Mouse (Mus musculus) cerebellum, postnatal 14 days (tissue): ENCODE results near the gene Cdhr2.
A peak's percentile ranks its signal among the peaks of the same experiment; 100 is the strongest.

ENCODE experiments used
- DNase-seq, 2 experiments: peaks; one replicate each; pipeline ENCODE4 v3.0.0; 2021; ENCODE audit warnings: mixed read lengths in 2 of 2

The Cdhr2 gene

DNA sequence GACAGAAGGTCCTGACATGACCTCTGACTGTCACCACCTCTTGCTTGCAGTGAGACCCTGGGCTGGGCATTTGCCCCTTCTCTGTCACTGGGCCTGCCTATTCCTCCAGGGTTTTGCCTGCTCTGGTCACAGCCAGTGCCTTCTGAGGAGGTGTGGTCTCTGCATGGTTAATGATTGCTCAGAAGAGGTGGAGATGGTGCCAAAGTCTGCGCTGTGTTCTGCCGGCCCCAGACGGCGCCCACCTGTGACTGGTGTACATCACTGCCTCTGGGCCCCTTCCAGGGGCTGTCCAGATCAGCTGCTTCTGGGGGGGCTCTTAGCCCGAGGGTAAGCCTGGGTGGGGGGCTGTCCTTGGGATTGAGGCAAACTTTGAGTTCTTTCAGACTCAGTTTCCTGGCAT, at the start of gene Cdhr2:
Gene Cdhr2 (plus strand): TSS at position 219 of the 400 bp plus-strand sequence.
- no peak for DNase-seq

DNA sequence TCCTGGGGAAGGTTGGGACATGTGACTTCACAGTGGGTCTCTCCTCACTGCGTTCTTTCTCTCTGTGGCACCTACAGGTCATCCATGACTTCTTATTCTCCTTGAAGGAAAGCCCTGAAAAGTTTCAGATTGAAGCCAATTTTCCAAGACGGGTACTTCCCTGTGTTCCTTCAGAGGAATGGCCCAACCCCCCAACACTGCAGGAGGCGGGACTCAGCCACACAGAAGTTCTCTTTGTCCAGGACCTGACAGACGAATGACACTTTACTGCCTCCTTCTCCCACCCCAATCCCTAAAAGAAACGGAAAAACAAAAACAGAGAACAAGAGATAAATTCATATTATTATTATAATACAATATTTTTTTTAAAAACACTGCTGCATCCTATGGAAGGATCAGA, 40.4 kb upstream of the Cdhr2 start:
- DNase-seq, result no peak

DNA sequence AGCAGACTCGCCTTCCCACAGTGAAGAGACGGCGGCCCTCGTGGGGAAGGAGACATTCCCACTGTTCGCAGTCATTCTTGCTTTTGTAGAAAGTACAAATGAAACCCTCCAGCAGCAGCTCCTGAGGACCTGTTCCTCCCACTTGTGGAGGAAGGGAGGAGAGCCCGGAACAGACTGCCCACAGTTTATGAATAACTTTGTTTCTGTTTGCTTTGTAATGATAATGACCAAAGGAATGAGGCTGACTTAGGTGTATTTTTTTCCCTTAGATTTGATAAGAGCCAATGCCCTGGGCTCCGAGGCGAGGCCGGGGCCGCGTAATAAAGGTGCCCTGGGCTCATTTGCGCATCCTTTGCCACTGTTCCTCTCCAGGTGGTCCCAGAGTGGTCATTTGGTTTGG, 39.9 kb upstream of the Cdhr2 start:
- DNase-seq, result no peak

DNA sequence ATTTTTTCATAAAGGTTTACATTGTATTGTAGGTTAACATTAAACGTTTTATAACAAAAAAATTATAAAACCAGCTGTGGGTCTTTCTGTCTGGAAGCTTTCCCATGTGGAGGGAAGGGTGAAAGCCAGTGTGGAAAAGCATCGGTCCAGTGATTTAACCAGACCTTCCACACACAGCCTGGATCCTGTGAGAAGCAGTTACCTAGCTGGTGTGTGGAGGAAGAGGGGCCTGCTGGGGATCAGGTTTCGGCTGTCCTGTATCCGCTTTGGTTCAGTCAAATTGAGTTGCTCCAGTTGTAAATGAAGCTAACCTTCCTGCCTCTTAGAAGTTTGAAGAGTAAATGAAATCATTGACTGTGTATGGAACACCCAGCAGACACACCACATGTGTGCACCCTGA, 37.3 kb upstream of the Cdhr2 start:
- DNase-seq, result no peak

DNA sequence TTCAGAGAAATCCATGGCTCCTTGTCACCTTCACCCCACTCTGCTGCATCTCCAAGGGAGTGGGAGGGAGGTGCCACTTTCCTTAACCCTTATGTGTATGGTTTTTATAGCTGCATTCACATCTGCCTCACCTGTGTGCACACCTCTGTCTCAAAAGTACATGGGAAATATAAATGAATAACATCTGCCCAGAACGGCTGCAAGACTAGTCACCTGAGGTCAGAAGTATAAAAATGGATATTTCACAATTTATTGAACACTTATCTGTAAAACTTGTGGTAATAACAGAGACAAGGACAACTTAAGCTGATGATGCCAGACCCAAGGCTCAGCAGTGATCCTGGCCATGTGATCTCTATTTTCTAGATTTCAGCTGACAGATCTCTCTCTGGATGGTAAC, 36.8 kb upstream of the Cdhr2 start:
- no peak for DNase-seq

DNA sequence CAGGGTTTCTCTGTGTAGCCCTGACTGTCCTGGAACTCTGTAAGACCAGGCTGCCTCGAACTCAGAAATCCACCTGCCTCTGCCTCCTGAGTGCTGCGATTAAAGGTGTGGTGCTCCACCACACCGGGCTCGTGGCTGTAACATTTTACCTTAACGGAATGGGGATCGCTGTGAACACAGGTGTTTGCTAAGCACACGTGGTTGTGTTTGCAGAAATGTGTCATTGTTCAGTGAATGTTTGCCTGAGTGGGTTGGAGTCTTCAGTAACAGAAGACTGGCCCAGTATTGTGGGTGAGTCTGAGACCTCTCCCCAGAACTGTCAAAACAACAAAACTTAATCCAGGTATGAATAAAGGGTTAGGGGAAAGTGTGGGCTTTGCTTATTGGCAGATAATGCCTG, 36.2 kb upstream of the Cdhr2 start:
- no peak for DNase-seq

DNA sequence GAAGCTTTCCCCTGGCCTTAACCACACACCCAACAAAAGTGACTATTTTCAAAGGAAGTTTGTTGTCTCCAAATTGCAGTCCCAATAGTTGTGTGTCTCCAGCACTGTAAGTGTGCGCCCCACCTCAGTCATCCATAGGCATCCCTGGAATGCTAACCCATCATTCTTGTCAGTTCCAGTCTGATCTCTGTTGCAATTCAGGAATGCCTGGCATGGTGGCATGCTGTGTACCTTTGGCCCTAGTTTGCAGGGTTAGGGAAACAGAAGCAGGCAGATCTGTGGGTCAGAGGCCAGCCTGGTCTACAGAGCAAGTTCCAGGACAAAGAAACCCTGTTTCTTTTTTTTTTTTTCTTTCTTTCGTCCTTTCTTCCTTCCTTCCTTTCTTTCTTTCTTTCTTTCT, 30.8 kb upstream of the Cdhr2 start:
- no peak for DNase-seq

DNA sequence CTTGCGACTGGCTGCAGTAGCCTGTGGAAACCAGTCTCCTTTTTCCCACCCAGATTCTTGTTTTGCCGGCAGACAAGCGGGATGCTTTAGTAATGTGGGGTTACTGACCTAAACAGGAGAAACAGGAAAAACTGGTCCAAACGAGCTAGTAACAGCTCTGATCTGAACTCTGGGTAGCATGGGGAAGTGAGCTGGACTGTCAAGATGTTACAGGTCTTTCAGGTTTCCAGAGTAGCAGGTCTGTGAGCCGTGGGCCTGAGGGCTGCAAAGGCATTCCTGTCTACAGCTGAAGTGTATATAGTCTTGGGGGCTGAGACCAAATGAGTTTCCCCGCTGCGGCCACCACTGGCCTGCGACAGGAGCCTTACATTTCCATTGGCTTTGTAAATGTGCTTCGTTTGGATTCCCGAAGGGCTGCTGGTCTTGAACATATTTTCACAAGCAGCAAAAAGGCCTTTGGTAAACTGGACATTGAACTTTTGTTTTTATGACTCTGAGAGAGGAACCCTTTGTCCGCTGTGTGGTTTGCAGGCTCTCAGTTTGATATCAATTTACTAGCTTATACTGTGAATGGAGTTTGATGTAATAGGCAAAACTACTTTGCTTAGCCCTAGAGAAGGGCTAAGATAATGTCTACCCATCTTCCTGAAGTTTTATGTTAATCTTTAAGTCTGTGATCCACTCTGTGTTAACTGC, 25.2 kb upstream of the Cdhr2 start:
- DNase-seq, result no peak

DNA sequence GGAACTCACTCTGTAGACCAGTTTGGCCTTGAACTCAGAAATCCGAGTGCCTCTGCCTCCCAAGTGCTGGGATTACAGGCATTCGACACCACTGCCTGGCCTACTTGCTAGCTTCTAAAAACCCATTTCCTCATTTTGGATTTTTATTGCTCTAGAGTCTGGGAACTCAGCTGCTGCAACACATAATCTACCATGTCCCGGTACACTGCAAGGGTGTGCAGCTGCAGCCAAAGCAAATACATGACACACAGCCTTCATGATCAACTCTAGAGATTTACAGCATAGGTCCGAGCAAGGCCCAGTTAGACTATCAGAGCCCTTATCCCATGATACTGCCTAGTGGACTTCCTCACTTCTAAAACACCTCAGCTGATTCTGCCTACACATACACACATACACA, 23.0 kb upstream of the Cdhr2 start:
- DNase-seq, result no peak

DNA sequence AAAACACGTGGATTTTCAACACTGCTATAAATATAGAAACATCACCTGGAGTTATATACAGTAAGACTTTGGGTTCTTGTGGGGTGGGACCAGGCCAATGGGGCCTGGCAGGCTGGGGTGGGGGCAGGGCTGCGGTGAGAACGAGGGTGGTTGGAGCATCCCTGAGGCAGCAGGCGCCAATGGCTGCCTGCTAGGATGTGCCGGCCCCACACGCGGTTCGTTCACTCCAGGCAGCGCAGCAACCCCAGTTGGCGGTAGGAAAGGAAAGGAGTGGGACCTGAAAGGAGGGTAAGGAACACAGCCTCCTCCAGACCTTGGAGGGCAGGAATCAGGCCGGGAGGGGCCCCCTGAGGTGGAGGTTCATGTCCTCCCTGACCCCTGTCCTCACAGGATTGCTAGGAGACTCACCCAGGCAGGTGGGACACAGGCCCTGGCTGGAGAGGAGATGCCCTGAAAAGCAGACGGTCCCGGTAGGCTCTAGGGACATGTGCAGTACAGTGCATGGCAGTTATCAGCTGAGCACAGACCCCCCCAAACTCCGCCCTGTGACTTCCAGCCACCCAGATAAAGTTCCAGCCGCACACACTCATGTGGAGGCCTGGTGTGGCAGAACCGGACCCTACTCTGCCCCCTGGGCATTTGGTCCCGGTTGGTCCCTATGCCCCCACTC, 20.9 kb upstream of the Cdhr2 start:
- no peak for DNase-seq

DNA sequence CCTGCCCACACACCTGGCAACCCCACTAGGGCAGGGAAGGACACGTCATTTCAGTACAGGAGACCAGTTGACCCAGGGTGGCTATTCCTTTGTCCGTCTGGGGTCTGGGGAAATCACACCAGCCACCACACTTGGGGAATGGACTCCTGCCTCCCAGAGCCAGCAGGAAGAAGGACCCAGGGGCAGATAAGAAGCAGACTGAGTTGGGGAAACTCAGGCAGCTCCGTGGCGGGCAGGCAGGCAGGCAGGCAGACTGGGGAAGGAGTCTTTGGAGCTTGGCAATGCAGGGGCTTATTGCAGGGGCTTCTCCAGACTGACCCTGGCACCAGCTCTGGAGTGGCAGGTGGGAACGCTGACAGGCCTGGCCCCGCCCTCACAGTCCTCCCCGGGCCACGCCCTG, 20.0 kb upstream of the Cdhr2 start:
- no peak for DNase-seq

DNA sequence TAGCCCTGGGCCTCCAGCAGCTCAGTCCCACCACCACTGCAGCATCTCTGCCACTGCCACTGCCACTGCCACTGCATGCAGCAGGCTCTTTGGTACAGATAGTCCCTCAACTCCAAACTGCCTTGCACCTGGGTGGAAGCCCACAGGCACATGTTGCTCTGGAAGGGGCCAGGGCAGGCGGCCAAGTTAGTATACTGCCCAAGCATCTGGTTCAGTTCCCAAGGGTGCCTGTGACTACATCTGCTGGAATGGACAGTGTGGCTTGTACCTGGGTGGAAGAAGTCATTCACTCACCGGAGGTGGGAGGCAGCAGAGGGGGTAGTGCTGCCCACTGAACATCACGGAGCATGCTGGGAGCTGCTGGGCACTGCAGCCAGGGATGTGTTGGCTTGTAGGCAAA, 18.0 kb upstream of the Cdhr2 start:
- DNase-seq, result peak in 1 of 2 experiments; percentile 37

DNA sequence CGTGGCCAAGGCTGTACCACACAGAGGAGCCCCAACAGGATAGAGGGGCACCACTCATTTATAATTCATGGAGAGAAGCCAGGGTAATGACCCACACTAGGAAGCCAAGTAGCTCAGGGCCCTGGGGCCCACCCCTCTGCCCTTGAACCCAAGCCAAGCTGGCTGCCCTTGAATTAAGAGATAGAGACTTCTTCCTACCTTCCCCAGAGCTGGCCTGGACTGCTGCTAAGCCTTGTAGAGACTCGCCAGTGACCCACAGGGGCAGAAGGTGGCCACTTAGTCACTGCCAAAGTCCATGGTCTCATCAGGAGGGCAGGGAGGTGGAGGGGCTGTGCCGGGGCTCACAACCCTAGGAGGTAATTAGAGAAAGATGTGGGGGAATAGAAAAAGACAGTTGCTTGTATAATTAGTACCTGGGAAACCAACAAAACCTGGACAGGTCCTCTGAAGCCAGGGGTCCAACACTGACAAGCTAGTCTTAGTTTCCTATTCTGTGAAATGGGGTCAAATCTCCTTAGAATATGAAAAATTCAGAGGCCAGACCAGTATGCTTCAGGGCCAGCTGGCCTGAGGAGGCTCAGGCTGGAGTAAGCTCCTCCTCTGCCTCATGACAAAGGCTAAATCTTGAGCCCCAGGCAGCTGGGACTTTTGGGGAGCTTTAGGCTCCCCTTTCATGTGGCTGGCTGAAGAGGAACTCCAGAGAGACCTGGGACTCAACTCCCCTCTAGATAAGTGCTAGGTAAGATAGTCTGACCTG, 16.9 kb upstream of the Cdhr2 start:
- DNase-seq, result peak in 1 of 2 experiments; percentile 42

DNA sequence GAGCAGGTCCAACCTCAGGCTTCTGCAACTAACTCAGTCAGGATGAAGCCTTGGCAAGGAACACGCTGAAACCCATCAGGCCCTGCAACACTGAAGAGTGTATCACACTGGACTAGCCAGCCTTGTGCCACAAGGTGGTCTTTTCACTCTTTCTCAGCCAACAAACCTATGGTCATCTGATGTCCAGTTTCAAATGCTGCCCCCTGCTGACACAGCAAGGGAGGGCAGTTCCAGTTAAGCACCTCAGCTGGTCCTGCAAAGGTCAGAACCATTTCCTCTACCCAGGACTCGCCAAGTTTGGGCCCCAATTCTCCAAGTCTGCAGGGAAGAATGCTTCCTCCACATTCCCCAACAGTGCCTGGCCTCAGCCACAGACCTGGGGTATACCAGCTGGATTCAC, 16.1 kb upstream of the Cdhr2 start:
- peak; percentile 60 to 73 for DNase-seq

DNA sequence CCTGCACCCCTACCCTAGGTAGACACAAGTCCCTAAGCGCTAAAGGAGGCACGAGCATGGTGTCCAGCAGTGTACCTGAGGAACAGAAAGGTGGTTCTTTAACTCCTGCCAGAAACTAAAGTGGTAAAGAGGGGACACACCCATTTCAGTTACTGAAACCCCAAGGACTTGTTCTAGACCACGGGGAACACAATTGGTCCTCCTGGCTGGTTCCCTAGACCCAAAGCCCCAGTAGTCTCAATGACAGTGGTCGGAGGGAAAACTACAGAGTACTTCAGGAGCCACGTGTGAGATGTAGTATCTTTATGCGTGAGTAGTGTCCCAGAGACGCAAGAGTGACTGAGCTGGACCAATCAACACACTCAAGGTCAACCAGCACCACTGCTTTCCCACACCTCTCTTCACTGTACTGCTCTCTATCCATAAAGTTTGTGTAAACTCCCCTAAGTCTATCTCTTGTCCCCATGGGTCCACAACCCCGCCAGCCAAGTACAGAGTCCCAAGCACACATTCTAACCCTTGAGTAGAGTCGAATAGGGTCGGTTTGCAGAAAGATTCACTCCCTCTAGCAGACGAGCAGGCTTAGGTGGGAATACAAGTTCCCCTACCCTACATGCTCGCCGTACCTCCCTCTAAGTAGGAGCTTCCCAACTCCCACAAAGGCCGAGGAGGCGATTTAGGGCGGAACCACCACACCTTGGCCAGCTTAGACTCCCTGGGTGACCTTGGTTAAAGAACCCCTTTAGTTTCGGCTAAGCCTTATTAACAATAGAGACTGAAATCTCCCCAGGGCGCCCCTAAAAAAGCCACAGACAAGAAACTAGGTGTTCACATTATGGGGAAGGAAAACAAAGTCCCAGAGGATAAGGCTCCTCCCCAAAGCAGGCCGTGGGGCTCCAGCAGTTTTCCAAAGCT, 14.9 kb upstream of the Cdhr2 start:
- DNase-seq, result peak in 1 of 2 experiments; percentile 29

DNA sequence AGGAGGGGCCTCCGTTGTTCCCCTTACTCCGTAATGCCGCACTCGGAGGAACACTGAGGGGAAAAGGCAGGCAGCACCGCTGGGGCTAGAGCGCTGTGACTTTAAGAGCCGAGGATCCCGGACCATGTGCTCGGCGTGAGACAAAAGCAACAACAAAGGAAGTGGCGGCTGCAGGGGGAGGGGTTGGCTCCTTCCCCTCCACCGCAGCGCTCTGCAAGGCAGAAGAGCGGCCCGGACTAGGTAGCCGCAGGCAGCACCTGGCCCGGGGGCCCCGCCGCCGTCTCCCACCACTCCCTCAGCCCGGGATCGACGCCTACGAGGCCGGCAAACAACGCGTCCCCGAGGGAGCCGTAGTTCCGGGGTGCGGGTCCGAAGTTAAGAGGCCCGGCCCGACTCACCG, 14.2 kb upstream of the Cdhr2 start:
- peak; percentile 75 for DNase-seq

DNA sequence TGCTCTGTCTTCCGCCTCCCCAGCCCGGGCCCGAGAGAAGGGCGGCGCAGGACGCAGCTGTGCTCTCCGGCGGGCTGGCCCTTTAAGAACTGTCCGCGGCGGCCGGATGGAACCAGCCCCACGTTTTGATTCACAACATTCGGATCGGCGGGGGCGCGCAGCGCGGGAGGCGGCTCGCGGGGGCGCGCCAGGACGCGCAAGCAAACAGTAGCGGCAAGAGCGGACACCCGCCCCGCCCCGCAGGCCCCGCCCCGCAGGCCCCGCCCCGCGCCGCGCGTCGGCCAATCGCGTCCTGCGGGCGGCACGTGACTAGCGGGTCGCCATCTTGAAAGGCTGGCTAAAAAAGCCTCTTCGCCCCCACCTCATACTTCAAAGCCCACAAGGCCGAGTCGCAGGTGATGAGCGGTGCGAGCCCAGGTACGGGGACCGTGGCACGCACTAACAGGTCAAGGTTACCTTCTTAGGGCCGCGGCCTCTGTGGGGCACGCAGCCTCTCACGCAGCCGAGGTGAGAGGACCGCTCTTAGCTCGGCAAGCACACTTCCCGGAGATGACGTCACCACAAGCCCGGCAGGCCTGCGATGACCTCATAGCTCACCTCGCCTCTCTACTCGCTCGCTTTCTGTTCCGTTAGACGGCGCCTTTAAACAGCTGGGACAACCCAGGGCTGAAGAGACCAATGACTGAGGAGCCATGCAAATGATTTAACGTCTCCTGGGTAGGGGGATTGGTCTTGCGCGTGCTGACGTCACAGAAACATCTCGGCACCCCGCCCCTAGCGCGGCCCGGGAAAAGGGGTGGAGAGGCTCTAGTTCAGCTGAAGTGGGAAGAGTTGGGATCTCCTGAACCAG, 13.5 kb upstream of the Cdhr2 start:
- DNase-seq, result peak; percentile 98 to 99

DNA sequence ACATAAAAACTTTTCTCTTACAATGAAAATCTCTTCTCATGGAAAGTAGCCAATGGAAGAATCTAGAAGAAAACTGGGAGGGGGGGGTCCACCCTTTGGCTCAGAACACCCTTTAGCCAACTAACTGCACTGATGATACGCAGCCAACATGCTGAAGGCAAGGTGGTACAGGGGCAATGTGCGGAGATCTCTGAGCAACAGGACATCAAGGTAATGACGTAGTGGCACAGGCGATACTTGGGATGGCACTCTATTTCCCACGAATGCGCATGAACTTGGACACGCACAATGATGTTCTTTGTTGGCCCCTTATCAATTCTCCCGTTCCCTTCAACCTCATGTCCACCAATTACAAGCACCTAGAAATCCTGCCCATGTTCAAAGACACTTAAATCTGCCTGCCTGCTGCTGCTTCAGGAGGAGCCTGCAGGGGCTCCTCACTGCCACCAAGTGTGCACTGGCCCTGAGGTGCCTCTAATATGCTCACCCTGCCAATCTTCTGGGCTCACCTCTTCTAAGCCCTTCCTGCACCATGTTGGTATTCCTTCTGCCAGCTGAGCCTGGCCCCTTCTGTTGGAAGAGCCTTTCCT, 11.0 kb upstream of the Cdhr2 start:
- no peak for DNase-seq

DNA sequence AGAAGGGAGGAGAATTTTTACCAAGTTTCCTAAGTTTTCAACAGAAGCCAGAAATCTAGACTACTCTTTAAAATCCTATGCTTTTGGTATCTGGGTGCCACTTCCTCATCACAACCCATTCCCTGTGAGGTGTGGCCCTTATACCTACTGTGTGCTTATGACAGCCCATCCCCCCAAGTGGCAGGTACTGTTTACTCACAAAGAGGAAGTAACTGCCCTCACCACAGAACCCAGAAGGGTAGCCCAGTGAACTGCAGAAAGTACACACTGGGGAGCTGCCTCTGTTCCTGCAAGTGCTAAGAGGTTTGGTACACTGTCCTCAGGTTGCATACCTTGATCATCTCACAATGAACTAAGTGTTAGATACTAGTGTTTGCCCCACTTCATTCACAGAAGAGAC, 9.5 kb upstream of the Cdhr2 start:
- no peak for DNase-seq

DNA sequence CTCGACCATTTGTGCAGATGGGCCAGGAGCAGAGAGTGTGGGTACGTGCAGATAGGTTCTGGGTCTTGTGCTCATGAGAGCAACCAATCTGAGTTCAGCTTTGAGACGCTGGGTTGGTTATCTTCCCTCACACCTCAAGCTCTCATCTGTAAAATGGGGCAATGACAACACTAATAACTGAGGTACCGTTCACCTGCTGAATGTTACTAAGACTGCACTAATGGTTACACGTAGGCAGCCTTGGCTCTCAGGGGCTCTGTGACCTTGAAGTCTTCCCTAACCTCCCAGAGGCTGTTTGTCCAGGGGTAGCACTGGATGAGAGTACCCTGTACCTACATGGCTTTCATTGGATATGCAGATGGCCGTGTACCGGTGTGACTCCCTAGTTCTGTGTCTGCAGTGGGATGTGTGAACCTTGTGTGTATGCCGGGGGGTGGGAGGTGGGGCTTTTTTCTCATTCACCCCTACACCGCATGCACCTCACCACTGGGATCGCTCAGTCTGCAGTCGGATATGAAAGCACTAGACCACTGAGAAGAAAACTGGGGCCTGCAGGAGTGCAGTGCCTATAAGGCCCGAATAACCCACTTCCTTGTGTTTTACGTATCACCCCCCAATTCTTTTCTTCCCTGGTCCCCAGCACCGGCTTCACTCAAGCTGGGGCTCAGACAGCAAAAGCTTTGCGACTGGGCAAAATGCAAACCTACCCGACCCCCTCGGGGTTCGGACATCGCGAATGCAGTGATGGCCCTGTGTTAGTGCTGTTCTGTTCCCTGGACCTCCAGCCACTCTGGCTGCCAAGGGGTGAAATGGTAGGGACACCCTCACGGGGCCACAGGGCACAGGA, 8.3 kb upstream of the Cdhr2 start:
- no peak for DNase-seq
